Mouse (Mus musculus) heart, postnatal 36 days (tissue): ENCODE data around the gene Stac2. TPM values are rescaled to one million over a fixed set of nuclear protein-coding genes. Genes with fewer than 3 reads are reported as not detected.

Source experiments
- DNase-seq, 2 experiments: peaks; one replicate each; pipeline ENCODE4 v3.0.0; 2021 to 2022
- intact Hi-C: fragments of 180-260 bp; cut with DNase I; formaldehyde crosslinking; loops from one replicate; pipeline ENCODE4 v1.15.1; 2025
- total RNA-seq, 2 experiments: library from RNA; stranded (reverse); gene quantifications; 2 replicates each; pipeline ENCODE4 v1.2.3; 2021

Stac2 gene
- total RNA-seq, 2 experiments from 2014 or later = 0.17 TPM; not detected in 1

DNA sequence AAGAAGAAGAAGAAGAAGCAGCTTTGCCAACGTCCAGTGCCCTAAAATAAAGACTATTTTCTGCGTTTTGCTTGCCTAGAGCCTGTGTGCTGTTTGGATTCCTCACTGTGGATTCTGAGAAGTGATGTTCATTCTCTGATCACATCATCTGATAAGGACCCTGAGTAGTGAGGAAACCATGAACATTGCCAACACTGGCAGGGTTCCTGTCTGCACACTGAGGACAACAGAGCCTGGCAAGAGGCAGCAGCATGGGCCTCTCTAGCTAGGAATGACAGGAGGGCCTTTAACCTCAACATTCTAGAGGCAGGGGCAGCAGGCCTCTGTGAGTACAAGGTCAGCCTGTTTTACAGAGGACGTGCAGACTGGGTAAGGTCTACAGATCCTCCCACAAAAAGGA, 28.7 kb downstream of the Stac2 start:
- intact Hi-C loops = no loop called here
- no peak for DNase-seq

DNA sequence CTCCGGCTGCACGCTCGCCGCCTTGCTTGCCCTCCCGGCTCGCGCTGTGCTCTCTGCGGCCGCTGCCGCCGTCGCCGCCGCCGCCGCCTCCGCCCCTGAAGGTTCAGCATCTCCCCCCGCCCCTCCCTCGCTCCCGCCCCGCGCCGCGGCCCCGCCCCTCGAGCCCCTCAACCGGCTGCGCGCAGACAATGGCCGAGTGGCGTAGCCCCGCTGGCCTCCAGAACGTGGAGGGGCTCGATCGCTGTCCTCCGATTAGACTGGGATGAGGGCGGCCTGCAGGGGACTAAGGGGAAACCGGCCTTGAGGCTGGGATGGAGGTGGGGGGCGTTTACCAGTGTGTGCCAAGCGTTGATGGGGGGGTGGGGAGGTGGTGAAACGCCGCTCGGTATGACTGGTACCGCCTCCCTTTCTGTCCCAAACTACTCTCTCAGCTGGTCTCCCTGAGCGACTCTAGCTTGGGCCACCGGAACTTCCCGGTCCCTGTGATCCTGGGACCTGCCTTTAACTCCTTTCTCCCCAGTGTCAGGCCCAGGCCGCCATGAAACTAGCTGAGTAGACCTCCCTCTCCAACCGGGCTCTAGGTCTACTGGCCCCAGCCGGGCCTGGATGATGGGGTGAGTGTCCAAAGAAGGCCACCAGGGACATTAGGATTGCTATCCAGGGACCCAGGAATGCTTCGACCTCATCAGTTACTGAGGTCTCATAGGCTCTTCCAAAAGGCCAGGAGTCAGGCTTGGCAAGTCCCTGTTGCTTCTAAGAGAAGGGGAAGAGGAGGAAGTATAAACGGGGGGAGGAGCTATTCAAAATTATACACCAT, 30.5 kb downstream of the Stac2 start, which contains the start of gene Cacnb1:
Gene Cacnb1, minus strand, starts transcription at position 480 of the 817 bp plus-strand sequence.
- DNase-seq = peak; percentile 67 to 77
- intact Hi-C loops = loop anchor here (2.0 kb wide), 1 partner anchor 34 kb away; no protein-coding TSS in a partner anchor

DNA sequence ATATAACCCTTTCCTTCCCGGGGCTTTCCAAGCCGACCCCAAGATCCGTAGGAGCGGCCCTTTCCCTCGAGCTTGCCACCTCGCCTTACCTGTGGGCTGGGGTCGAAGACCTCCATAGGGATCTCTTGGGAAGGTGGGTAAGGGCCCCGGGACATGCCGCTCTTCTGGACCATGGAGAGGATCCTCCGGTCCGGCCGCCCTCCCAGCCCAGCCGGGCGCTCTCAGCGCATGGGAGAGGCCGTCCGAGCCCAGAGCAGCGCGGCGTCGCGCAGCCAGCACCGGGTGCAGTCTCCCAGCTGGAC, 31.1 kb downstream of the Stac2 start:
- no peak for DNase-seq
- intact Hi-C loops = loop anchor here (2.0 kb wide), 1 partner anchor 33 kb away; no protein-coding TSS in a partner anchor

DNA sequence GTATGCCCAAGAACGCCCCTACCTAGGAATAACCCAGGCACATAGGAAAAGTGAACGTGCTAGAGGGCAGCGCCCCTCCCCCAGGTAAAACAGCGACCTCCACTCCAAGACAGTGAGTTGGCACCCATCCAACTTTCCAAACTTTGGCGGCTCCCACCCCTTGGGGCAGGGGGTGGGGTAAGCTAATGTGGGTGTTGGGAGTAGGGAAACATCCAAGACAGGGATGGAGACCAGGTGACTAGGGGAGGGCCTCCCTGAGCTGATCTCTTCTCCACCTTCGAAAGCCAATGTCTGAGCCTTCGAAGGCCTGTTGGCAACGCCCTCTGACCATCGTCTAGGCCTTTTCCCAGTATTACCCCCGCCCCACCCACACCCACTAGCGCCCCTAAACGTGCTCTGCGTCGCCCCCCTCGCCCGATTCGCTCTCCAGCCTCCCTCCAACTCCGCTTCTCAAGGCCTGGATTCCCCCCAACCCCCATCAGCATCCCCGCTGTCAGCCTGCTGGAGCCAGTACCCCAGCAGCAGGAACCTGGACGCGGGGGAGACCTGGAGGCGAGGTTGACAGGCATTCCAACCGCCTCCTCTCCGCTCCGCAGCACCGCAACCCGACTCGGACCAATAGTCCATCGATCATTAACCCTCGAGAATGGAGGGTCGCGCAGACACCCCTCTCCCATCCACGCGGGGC, 31.6 kb downstream of the Stac2 start:
- intact Hi-C loops = loop anchor here (2.0 kb wide), 1 partner anchor 33 kb away; no protein-coding TSS in a partner anchor
- no peak for DNase-seq

DNA sequence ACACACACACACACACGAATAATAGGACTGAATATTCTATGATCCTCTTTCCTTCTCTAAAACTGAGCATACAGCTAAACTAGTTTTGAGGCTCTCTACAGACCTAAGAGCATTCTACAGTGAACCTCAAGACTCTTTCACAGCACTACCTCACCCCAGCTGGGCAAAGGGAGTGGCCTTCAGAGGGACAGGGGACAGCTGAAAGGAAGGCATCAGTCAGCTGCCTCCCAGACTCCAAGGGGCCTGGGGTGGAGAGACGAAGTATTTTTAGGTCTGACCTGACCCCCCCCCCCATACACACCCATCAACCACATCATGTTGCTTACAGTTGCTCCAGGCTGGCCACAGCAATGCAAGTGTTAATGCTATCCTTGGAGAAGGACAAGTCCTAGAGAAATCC, 32.1 kb downstream of the Stac2 start:
- intact Hi-C loops = no loop called here
- DNase-seq = no peak

DNA sequence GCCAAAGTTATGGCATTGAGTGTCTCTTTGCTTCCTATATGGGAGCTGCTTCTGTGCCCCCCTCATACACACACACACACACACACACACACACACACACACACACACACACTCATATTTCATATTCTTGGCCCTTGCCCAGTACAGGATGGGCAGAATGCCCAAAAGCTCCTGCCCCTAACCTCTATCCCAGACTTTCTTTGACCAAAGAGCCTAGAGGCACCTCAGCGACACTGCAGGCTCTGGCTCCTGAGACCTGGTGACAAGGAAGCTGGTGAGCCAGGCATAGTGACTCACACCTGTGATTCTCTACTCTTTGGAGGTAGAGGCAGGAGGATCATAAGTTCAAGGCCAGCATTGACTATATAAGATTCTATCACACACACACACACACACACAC, 32.6 kb downstream of the Stac2 start:
- intact Hi-C loops = no loop called here
- DNase-seq = no peak

DNA sequence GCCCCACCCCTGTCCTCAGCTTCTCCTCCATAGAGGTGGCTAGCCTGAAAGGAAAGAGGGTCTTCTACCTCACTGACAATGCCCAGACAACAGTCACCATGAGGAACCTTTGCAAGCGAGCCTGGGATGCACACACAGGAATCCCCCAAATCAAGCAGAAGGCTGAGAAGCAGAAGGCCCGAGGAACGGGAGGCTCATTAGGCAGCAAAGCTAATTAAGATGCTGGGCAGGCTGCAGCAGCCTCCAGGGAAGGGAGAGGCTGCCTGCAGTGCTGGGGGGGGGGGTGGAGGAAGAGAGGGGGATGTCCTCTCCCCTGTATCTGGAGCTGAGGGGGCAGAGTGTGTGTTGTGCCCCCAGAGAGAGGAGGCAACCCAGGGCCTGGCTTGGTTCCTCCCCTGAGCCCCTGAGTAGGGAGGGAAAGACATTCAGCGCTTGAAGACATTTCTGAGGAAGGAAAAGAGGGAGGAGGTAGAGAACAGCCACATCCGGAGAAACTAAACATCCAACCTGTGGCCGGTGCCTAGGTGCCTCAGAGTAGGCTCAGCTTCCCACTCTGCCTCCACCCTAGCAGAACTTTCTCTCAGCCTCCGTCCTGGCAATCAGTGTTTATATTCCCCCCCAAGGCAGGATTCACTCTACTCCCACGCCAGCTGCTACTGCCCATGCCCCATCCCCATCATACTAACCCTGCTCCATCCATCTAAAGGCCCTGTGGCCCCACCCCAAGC, 33.2 kb downstream of the Stac2 start:
- DNase-seq = no peak
- intact Hi-C loops = no loop called here

DNA sequence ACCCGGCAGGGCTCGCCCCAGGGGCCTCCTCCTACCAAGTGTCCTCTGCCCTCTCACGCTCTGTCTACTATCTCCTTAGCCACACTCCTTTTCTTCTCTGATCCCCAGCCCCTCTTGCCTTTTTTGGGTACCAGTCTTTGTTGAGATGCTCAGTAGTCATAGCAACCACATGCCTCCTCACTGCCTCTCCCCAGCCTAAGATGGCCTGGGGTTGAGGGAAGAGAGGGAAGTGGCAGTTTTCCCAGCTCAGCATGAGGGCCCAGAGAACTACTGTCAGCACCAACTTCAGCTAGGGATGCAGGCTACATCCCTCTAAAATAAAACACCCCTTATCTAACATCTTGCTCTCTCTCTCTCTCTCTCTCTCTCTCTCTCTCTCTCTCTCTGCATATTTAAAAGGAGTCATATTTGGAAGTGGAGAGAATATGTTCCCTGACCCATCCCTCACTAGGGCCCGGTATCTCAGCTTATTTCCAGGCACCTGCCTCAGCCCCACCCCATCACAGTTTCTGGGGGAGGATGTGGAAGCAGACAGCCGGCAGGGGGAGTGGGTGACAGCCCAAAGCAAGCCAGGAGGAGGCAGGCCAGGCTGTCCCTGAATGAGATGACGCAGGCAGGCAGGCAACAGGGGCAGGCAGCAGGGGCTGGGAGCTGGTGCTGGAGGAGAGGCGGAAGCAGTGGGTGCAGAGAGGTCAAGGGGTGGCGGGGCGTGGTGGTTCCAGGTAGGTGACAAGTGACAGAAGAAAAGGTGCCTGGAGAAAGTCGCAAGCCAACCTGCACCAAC, 34.2 kb downstream of the Stac2 start:
- intact Hi-C loops = no loop called here
- DNase-seq = no peak

DNA sequence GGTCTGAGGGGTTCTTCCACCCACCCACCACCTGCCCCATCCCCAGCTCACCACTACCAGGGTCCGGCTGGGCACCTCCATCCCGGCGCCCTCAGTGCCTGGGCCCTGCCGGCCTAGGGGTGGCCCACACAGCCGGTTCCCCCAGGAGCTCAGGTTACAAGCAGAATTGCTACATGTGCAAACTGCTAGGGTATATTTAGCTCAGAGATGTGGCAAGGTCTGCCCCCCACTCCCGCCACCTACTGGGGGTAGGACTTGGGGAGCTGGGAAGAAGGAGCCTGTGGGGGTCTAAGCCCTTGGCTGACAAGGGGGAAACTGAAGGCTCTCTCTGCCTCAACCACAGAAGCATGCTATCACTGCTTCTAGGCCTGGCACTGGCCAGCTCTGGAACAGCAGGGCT, 35.0 kb downstream of the Stac2 start:
- intact Hi-C loops = no loop called here
- no peak for DNase-seq

DNA sequence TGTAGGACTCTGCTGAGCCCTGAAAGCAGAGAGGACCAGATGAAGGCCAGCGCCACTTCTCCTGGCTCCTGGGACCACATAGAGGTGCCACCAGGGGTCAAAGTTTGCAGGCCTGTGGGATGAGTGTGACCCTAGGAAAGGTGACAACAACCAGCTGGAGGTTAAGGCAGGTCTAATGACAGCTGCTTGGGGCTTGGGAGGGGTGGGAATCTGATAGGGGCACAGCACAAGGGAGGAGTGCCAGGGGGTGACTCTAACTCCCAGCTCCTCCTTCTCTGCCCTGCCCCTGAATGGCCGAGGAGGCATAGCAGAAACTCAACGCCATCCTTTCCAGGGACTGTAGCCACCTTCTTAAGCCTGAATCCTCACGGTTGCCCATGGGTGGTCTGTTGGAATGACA, 36.4 kb downstream of the Stac2 start:
- intact Hi-C loops = no loop called here
- no peak for DNase-seq

DNA sequence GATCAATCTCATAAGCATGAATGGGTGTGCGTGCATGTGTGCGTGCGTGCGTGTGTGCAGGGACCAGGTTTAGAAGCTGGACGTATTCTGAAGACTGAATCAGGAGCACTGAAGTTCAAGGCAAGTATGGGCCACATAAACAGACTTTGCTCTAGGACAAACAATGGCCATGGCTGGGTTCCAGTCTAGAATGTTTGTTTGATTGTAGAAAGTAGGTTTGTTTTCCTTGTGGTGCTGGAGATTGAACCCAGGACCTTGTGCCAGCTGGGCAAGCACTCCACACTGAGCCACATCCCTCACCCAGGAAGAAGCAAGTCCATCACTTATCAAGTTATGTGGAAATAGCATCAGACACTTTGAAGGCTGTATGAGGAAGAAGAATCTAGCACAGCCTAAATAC, 37.1 kb downstream of the Stac2 start:
- DNase-seq = no peak
- intact Hi-C loops = no loop called here

DNA sequence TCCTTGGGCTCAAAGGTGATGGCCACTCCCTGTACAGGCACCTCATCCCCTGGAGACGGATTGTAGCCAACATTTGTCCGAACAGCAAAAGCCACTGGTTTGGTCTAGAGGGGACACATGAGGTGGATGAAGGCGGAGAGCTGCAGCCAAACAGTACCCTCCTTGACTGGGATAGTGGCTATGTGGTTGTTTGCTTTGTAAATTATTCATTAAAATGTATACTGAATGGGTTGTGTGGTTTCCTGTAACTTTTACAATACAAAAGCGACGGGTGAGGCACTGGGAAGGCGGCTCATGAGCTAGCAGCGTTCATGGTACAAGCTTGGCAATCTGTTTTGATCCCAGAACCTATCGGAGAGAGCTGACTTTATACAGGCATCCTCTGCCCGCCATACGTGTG, 40.4 kb downstream of the Stac2 start:
- no peak for DNase-seq
- intact Hi-C loops = no loop called here

DNA sequence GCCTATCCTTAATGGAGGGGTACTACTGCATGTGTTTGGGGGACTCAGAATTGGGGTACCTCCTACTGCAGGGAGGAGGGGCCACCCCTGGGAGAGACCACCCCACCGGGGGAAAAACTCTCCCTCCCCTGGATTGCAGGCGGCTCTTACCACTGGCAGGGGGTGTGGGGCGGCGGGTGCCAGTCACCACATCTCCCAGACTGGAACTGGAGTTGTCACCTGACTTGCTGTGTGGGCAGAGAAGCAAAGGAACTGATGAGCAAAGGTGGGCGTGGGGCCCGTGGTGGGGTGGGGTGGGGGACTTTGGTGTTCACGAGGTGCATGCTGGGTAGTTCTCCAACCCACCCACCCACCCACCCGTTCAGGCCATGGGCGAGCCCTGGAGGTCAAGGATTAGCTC, 41.5 kb downstream of the Stac2 start:
- intact Hi-C loops = no loop called here
- no peak for DNase-seq

DNA sequence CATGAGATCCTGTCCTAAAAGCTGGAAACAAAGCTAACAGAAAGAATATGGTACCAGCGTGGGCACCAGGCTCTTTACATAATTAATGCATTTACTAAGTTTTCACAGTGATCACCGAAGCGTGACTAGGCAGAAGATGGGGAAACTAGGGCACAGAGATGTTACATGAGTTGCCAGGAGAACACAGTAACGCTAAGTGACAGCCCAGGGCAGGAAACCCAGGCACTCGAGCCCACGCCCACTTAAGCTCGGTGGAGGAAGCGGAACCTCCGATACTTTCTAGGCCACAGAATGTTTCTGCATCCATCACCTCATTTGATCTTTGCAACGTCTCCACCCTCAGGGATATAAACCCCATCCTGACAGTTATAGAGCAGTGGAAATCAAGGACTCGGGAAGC, 45.2 kb downstream of the Stac2 start:
- intact Hi-C loops = no loop called here
- DNase-seq = no peak

DNA sequence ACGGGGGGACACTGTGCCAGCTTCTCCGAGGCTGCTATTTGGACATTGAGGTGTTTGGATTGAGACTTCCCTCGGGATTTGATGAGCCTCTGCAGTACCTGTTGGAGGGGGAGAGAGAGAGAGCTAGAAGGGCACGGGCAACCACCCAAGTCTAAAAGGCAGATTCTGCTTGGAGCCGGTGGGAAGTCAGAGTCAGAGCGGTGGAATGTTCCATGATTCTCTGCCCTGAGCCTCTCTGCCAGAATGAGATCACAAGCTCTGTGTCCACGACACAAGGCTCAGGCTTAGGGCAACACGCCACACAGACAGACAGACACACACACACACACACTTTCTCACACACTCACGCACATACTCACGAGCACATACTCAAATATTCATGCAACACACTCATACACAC, 47.6 kb downstream of the Stac2 start:
- intact Hi-C loops = no loop called here

DNA sequence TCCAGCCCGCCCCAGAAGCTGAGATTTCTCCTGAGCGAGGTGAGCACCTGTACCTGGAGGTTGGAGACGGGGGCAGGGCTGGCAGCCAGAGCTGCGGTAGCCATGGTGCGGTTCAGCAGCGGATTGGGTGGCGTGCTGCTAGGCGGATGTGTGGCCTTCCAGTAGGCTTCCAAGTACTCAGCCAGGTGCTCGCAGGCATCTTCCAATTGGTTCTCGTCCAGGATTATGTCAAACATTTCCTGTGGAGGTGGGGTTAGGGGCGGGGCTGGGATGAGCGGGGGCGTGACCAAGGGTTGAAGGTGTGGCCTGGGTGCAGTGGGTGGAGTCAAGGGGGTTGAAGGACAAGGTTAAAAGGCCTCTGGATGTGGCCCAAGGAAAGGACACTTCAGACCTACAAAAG, 48.2 kb downstream of the Stac2 start:
- no peak for DNase-seq
- intact Hi-C loops = no loop called here

More for the DNA sequence above, 47.6 kb downstream of the Stac2 start:
- DNase-seq = peak; percentile 52 to 58

DNA sequence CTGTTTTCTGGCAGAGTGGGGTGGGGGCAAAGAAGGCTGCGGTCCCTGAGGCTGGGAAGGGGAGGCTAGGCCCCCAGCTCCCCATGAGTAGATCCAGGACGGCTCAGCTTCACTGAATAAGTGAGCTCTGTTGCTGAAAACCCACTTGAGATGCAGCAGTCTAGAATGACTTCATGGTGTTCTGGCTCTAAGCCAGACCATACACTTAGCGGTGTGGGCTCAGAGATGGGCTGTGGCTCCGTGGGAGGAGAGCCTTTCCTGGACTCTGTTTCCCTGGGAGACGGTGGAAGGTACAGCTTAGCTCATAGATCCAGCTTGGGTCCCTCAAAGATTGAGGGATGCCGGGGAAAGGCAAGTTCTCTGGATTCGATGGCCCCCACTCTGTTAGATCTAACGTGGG, 49.1 kb downstream of the Stac2 start:
- intact Hi-C loops = no loop called here
- DNase-seq = no peak

DNA sequence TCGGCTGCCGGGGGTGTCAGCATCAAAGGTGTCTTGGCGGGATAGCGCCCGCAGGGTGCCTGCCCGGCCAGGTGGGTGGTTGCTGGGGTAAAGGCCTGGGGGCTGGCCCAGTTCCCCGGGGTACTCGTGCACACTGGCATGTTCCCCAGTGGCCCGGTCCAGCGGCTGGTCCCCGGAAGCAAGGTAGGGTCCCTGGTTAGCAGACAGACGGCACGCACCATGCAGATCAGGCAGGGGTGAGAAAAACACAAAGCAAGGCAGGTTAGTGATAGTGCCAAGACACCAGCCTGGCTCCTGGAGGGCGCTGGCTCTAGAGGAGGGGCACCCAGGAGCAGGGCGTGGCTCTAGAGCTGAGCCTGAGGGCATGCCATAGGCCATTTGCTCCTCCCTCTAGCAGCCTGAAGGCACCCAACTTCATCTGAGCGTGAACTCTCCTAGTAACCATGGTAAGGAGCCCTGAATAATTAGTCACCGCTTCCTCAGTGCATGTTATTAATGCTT, 50.0 kb downstream of the Stac2 start:
- DNase-seq = no peak
- intact Hi-C loops = no loop called here

DNA sequence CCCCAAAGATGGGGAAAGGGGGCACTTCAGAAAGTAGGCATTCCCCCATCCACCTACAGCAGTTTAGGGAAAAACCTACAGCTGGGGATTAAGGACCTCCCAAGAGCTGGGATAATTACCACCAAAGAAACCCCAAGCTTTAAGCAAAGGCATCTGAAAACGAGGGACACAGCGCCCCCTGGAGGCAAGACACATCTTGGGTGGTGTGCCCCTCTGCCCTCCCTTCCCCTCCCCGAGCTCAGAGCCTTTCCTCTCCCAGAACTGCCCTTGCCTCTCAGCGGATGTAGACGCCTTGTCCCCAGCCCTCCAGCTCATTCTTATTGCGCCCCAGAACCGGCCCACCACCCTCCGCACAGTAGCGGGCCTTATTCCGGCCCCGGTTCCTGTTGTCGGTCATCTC, 50.6 kb downstream of the Stac2 start:
- DNase-seq = peak; percentile 76 to 87
- intact Hi-C loops = loop anchor here (1.0 kb wide), 1 partner anchor 102 kb away; no protein-coding TSS in a partner anchor

DNA sequence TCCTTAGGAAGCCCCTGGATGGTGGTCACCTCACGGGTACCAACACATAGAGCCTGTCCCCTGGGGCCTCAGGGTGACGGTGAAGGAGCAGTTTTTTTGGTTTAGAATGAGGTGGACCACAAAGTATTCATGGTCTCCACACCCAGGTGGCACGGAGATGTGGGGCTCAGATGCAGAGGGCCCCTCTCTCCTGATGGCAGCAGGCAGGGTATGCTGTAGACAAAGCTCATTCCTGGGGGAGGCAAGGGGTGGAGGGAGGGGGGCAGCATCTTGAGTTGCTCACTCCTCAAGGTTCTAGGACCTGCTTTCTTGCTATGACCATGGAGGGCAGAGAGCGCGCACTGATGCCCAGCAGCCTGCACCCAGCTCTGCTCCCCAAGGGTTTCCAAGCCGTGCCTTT, 51.3 kb downstream of the Stac2 start:
- intact Hi-C loops = loop anchor here (1.0 kb wide), 1 partner anchor 102 kb away; no protein-coding TSS in a partner anchor
- DNase-seq = no peak
